Mouse (Mus musculus) heart, embryonic 11.5 days (tissue): ENCODE results near the gene Synj2. TPM values are rescaled to one million over a fixed set of nuclear protein-coding genes. Genes with fewer than 3 reads are reported as not detected.

Source experiments
- ATAC-seq: fragments of 200-750 bp; cut with Nextera tagmentation; replicated peaks from 2 replicates; pipeline ENCODE4 v1.8.0; 2017; ENCODE audit warnings: moderate library complexity; ENCODE audit not compliant: insufficient number of reproducible peaks, low FRiP score, low TSS enrichment
- H3K27ac ChIP-seq: fragments of 300-500 bp; sonication (generic); 2 replicates; pipeline ENCODE4 v1.5.1; 2014; ENCODE audit warnings: mild to moderate bottlenecking, low read depth, low read length
- H3K27me3 ChIP-seq: fragments of 300-500 bp; sonication (generic); 2 replicates; pipeline ENCODE4 v1.6.1; 2014; ENCODE audit warnings: mild to moderate bottlenecking, low read length, mixed read lengths; ENCODE audit not compliant: control insufficient read depth, insufficient read depth
- H3K36me3 ChIP-seq: fragments of 300-500 bp; sonication (generic); 2 replicates; pipeline ENCODE4 v1.6.1; 2014; ENCODE audit warnings: mild to moderate bottlenecking, low read length, moderate library complexity, mixed read lengths; ENCODE audit not compliant: control insufficient read depth, insufficient read depth
- H3K4me1 ChIP-seq: fragments of 300-500 bp; sonication (generic); 2 replicates; pipeline ENCODE4 v1.6.1; 2014; ENCODE audit warnings: low read length; ENCODE audit not compliant: control insufficient read depth, insufficient read depth
- H3K4me2 ChIP-seq: fragments of 300-500 bp; sonication (generic); 2 replicates; pipeline ENCODE4 v1.6.1; 2014; ENCODE audit warnings: mild to moderate bottlenecking, moderate library complexity
- H3K4me3 ChIP-seq: fragments of 300-500 bp; sonication (generic); 2 replicates; pipeline ENCODE4 v1.5.1; 2014; ENCODE audit warnings: low read depth, low read length
- H3K9ac ChIP-seq: fragments of 300-500 bp; sonication (generic); 2 replicates; pipeline ENCODE4 v1.6.1; 2014; ENCODE audit warnings: mild to moderate bottlenecking, low read depth, low read length, moderate library complexity
- H3K9me3 ChIP-seq: fragments of 300-500 bp; sonication (generic); replicated peaks from 2 replicates; pipeline ENCODE4 v1.6.1; 2016; ENCODE audit warnings: low read length; ENCODE audit not compliant: control insufficient read depth
- WGBS: fragments of 180-500 bp; shearing (Covaris S2); extraction: QIAGEN DNeasy Blood & Tissue Kit; methylation state at CpG from one replicate; pipeline ENCODE4 v1.1.7; 2014; ENCODE audit not compliant: insufficient replicate concordance; 5-methylcytosine and 5-hydroxymethylcytosine counted together
- polyA plus RNA-seq: library from polyadenylated mRNA; unstranded; fragments of >200 nt; fragmentation: Nextera tagmentation; extraction: Ambion mirVana; gene quantifications from 2 replicates; pipeline ENCODE4 v1.2.1, GENCODE M21; 2014

The Synj2 gene
- polyA plus RNA-seq, 1 experiment from 2014 or later, result 3.0 TPM

DNA sequence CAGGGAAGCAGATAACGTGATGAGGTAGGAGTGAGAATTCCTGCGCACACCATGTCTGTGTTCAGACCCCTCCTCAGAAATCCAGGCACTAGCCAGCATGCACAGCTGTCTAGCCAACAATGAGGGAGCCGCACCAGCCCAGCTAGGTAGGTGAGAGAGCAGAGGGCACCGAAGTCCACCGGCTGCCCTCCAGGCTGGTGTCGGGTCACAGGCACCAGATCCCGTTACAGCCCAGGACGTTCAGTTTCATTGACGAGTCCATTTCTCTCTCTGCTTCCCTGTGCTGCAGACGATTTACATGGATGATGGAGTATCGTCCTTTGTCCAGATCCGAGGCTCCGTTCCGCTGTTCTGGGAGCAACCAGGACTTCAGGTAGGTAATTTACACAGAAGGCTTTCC, 55.5 kb downstream of the Synj2 start:
- Histone ChIP-seq H3K9ac (peak overlapping the region; percentile 52; the same call in 1 of the 2 replicates), H3K9me3 (no peaks in the 10 kb centered on the region), H3K4me2 (peak overlapping the region; percentile 34; the same call in 1 of the 2 replicates), H3K4me3 (no peak overlapping the region), H3K36me3 (no peaks in the 10 kb centered on the region), H3K4me1 (peaks cover 31% of the 10 kb centered on the region), H3K27me3 (no peaks in the 10 kb centered on the region), H3K27ac (peak overlapping the region; percentile 85)
- WGBS, result 71% methylated on average over 14 of the region's 14 CpGs
- ATAC-seq, result no peak

GRCm38 (mm10) chr17:5997380-5998234, 56.5 kb downstream of the Synj2 start:
- peak; percentile 75 for ATAC-seq
- H3K9ac ChIP-seq, result peak overlapping the region; percentile 28; the same call in 1 of the 2 replicates
- WGBS, result 34% methylated on average over 16 of the region's 16 CpGs
- no peaks in the 10 kb centered on the region for H3K36me3 ChIP-seq
- H3K27ac ChIP-seq, result peak overlapping the region; percentile 85
- no peaks in the 10 kb centered on the region for H3K9me3 ChIP-seq
- H3K4me3 ChIP-seq, result no peak overlapping the region
- peak overlapping the region; percentile 6 for H3K4me2 ChIP-seq
- no peaks in the 10 kb centered on the region for H3K27me3 ChIP-seq
- H3K4me1 ChIP-seq, result peaks cover 31% of the 10 kb centered on the region

DNA sequence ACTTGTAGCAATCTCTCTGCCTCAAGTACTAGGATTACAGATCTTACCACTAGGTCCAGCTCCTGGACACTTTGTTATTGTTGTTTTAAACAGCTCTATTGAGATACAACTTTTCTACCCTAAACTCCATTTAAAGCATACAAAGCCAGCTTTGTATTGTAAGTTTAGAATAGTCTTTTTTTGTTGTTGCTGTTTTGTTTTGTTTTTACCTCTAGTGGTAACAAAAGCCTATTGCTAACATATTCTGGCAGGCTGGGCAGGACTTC, 57.1 kb downstream of the Synj2 start:
- Histone ChIP-seq H3K4me1 (peaks cover 31% of the 10 kb centered on the region), H3K27ac (peak overlapping the region; percentile 85), H3K36me3 (no peaks in the 10 kb centered on the region), H3K9ac (no peak overlapping the region; the same call in 1 of the 2 replicates), H3K4me2 (no peak overlapping the region; the same call in 1 of the 2 replicates), H3K9me3 (no peaks in the 10 kb centered on the region), H3K27me3 (no peaks in the 10 kb centered on the region), H3K4me3 (no peak overlapping the region)
- ATAC-seq, result no peak

DNA sequence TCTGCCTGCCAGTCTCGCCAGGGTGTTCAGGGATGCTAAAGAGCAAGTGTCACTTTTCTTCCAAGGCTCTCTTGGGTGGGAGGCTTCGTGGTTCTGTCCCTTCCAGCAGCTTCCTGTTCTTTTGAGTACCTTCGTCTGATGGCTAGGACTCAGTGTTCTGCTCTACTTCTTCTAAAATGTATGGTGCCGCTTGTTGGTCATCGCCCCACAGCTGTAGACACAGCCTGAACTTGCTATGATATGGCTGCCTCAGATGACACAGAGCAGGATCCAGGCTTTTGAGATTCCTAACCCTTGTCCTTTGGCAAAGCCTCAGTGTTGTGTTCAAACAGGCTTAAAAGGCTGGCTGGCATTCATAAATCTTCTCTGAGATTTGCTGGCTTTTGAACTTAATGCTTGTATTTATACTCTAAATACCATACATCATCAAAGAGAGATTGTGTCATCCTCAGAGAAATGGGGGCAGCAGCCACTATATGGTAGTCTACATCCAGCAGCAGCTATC, 58.0 kb downstream of the Synj2 start:
- Histone ChIP-seq H3K4me3 (no peak overlapping the region), H3K9ac (no peak overlapping the region), H3K27ac (no peak overlapping the region), H3K9me3 (no peaks in the 10 kb centered on the region), H3K4me2 (no peak overlapping the region), H3K4me1 (peaks cover 35% of the 10 kb centered on the region), H3K27me3 (no peaks in the 10 kb centered on the region), H3K36me3 (no peaks in the 10 kb centered on the region)
- ATAC-seq, result no peak
- 71% methylated on average over 5 of the region's 5 CpGs for WGBS

GRCm38 (mm10) chr17:6000864-6001319, 59.8 kb downstream of the Synj2 start:
- Histone ChIP-seq H3K4me2 (no peak overlapping the region), H3K4me1 (peaks cover 35% of the 10 kb centered on the region), H3K9me3 (no peaks in the 10 kb centered on the region), H3K27ac (no peak overlapping the region), H3K9ac (no peak overlapping the region), H3K27me3 (no peaks in the 10 kb centered on the region), H3K4me3 (no peak overlapping the region), H3K36me3 (no peaks in the 10 kb centered on the region)
- WGBS, result 83% methylated on average over 8 of the region's 8 CpGs
- no peak for ATAC-seq

GRCm38 (mm10) chr17:6001389-6001788, 60.3 kb downstream of the Synj2 start:
- Histone ChIP-seq H3K4me2 (no peak overlapping the region), H3K27ac (no peak overlapping the region), H3K4me3 (no peak overlapping the region), H3K9ac (no peak overlapping the region), H3K27me3 (no peaks in the 10 kb centered on the region), H3K4me1 (peaks cover 35% of the 10 kb centered on the region), H3K36me3 (no peaks in the 10 kb centered on the region), H3K9me3 (no peaks in the 10 kb centered on the region)
- 72% methylated on average over 6 of the region's 6 CpGs for WGBS
- ATAC-seq, result no peak

- H3K4me1 ChIP-seq, result peaks cover 33% of the 10 kb centered on the region
- H3K9ac ChIP-seq, result no peak overlapping the region
- H3K27me3 ChIP-seq, result no peaks in the 10 kb centered on the region
- ATAC-seq, result no peak
- no peaks in the 10 kb centered on the region for H3K36me3 ChIP-seq
- 70% methylated on average over 7 of the region's 7 CpGs for WGBS
- no peak overlapping the region for H3K4me3 ChIP-seq
- H3K9me3 ChIP-seq, result no peaks in the 10 kb centered on the region
- H3K4me2 ChIP-seq, result no peak overlapping the region
- H3K27ac ChIP-seq, result no peak overlapping the region
Measured at GRCm38 (mm10) chr17:6001836-6002235, 60.8 kb downstream of the Synj2 start.

DNA sequence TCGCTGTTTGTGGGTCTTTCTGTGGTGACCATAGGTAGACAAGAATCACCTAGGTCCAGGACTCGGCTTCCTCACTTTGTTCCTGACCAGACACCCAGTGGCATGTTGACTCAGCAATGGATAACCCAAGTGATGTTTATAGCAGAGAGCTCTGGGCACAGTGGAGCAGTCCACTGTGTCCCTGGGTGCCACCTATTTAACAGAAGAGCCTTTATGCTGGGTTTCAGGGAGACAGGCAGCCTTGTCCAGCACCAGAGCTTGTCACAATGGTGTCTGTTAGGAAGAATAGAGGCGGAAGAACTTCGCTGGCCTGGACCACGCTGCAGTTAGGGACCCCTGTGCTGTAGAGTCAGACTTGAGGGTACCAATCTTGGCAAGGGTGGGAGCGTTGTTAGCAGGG, 61.5 kb downstream of the Synj2 start:
- Histone ChIP-seq H3K4me3 (no peak overlapping the region), H3K4me2 (no peak overlapping the region), H3K9ac (no peak overlapping the region), H3K4me1 (peaks cover 30% of the 10 kb centered on the region), H3K9me3 (no peaks in the 10 kb centered on the region), H3K27me3 (no peaks in the 10 kb centered on the region), H3K36me3 (no peaks in the 10 kb centered on the region), H3K27ac (no peak overlapping the region)
- no peak for ATAC-seq
- WGBS, result 81% methylated on average over 6 of the region's 6 CpGs

- Histone ChIP-seq H3K4me3 (no peak overlapping the region), H3K9ac (no peak overlapping the region), H3K4me1 (peaks cover 23% of the 10 kb centered on the region), H3K27me3 (no peaks in the 10 kb centered on the region), H3K27ac (0 out of 2 replicates have a peak overlapping the region, but pooled peaks have one; percentile 35), H3K4me2 (no peak overlapping the region), H3K36me3 (no peaks in the 10 kb centered on the region), H3K9me3 (no peaks in the 10 kb centered on the region)
- WGBS, result 63% methylated on average over 6 of the region's 6 CpGs
- ATAC-seq, result no peak
Measured at GRCm38 (mm10) chr17:6003661-6004060, 62.6 kb downstream of the Synj2 start.
